Mouse (Mus musculus): Measurements from ENCODE around the gene Ogdh.
"Not testable (repeated sequence)": the region's sequence is repeated elsewhere in the genome, so short reads cannot be mapped to it uniquely, and the experiment has no call there.

Ogdh gene

DNA sequence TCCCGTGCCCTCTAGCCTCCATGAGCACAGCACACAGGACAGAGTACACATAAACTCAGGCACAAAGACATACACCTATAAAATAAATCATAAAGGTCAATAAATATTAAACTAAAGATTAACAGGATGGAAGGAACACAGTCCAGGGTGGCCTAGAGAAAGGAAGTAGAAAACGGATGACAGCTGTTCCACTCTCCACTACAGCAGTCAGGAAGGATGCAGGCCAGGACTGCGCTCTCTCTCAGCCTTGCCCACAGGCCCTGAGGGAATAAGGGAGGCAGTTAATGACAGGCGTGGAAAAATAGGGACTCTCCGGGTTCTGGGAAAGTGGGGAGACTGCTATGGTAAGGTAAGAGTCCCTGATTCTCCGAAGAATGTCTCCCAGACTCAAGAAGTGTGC lies 75.0 kb downstream of the Ogdh start:
- no peak for DNase-seq (ENCODE audit: low read depth, low spot score)

DNA sequence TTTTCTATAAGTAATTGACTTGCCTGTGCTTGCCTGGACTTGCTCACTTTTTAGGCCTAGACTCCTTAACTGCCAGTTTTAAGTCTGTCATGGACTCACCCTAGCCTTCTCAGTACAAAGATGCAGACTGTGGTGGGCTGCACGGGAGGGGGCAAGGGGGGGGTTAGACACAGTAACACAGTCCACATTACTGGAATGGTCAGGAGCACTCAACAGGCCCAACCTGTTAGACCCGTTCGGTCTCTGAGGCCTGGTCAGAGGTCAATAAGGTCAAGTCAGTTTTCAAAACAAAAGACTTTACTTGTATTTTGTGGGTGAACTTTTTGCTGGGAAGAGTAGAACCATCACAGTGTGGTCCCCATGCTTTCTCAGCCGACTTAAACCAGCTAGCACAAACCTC lies 75.7 kb downstream of the Ogdh start:
- no peak for DNase-seq (ENCODE audit: low read depth, low spot score)

DNA sequence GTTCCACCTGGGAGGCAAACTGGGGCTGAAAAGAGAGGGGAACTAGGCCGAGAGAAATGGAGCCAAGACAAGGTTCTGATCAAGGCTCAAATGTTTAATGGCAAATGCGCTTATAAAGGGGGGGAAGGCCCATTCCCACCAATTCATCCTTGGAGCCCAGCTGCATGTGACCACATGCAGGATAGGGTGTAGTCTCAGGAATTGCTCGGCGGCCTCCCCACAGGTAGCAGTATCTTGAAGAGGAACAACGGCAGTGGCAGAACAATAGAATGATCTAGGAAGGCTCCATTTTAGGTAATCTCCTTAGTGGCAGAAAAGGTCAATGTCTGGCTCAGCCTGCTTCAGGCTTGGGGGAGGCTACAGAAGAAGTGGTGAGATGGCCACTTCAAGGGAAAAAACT lies 76.6 kb downstream of the Ogdh start:
- DNase-seq (ENCODE audit: low read depth, low spot score), result not testable (repeated sequence)

DNA sequence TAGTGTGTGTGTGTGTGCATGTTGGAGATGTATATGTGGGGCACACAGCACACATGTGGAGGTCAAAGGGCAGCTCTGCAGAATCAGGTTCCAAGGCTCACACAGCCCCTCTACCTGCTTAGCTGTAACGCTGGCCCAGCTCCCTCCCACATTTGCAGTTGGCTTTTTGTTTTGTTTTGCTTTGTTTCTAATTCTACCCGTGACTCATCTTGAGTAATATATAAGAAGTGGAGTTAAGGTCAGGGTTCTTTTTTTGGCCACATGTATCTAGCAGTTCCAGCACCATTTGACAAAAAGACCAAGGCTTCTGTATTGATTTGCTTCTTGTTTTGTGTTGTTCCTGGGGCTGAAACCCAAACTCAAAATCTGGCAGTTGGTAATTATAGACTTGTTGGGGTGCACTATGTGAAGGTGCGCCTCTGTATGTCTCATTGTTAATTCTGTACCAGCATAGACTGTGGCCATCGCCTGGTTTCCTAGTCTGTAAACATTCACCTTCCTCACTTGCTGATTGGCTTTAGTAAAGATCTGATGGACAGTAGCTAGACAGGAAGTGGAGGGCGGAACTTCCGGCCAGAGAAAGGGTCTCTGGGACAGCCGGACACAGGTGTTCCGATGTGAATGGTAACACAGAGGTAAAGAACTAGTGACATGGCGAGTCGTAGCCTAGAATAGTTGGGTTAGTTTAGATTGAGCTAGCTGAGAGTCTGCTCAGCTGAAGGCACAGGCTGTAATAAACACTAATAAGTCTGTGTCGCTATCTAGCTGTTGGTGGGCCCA lies 80.1 kb downstream of the Ogdh start:
- no peak for DNase-seq (ENCODE audit: low read depth, low spot score)

DNA sequence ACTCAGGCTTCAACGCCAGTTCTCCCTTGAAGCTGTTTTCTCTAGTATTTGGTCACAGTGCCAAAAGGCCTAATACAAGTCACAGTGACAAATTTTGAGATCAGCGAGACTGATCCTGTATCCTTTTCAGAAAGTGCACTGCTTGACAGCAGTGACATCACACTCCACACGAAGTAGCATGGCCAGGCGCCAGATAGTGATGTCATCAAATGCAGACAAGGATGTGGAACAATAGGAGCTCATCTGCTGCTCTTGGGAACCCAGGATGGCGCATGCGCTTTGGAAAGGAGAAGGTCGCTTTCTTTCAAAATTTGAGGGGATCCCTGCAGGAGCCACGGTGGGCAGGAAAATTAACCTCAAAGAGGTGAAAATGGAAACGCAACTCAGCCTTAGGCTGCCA lies 81.4 kb downstream of the Ogdh start:
- no peak for DNase-seq (ENCODE audit: low read depth, low spot score)

DNA sequence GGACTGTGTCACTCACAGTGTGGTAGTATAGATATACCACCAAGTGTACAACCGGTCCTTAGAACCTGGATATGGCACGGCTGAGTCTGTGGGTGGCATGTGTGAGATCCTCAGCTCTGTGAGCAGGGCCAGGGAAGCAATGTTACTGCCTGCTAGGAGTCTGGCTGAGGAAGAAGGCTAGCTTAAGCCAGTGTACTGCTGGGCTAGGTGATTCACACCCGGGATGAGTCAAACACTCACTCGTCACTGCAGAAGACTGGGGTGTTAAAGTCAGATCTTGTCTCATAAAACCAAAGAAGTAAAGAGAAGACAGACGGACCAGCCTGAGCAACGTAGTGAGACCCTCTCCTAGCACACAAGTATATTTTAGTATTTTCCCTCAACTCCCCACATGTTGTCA lies 89.5 kb downstream of the Ogdh start:
- no peak for DNase-seq (ENCODE audit: low read depth, low spot score)

DNA sequence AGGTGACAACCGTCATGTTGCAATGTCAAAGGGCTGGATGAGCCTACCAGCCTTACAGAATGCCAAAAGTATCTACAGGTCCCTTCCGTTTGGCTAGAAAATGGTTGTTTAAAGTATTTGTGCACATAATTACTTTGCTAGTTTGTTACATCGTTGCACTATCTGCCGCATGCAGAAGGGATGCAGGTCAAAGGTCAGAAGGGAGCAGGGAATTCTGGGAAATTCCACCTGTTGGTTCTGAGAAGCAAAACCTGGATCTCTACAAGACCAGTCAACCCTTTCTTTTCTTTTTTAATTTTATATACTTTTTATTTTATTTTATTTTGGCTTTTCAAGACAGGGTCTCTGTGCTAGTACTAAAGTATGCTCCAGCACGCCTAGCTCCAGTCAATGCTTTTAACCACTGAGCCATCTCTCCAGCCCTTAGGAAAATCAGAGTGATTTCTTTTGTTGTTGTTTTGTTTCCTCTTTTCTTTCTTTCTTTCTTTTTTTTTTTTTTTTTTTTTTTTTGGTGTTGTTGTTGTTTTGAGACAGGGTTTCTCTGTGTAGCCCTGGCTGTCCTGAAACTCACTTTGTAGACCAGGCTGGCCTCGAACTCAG lies 96.8 kb downstream of the Ogdh start:
- no peak for DNase-seq (ENCODE audit: low read depth, low spot score)

DNA sequence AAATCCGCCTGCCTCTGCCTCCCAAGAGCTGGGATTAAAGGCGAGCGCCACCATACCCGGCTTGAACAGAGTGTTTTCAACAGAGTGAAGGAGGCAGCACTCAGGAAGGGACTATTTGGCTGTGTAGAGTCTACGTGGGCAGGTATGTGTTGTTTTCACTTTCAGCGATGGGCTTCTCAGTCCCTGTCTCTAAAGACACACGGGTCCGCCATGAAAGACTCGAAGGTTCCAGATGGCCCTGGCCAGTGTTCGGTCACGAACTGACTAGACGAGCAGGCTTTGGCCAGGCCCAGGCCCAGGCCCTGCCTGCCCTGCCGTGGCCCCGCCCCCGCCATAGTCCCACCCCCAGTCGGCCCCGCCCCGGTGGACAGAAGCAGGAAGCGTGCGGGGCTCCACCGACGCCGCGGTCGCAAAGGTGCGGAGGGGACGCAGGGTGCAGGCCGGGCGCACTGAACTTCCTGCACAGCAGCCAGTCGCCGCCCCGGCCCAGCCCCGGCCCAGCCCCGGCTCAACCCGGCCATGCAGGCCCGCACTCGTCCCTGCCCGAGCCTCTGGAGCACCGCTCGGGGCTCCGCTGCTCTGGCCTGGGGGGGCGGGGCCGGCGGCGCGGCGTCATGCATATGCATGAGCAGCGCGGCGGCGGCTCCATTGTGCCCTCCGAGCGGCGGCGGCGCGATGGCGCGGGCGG lies 97.4 kb downstream of the Ogdh start, which contains the start of gene Zmiz2:
Gene Zmiz2, plus strand, starts transcription at position 349 of the 688 bp plus-strand sequence.
- DNase-seq (ENCODE audit: low read depth, low spot score), result peak; percentile 83

GRCm38 (mm10) chr11:6389483-6389921 lies 98.1 kb downstream of the Ogdh start:
- DNase-seq (ENCODE audit: low read depth, low spot score), result no peak

DNA sequence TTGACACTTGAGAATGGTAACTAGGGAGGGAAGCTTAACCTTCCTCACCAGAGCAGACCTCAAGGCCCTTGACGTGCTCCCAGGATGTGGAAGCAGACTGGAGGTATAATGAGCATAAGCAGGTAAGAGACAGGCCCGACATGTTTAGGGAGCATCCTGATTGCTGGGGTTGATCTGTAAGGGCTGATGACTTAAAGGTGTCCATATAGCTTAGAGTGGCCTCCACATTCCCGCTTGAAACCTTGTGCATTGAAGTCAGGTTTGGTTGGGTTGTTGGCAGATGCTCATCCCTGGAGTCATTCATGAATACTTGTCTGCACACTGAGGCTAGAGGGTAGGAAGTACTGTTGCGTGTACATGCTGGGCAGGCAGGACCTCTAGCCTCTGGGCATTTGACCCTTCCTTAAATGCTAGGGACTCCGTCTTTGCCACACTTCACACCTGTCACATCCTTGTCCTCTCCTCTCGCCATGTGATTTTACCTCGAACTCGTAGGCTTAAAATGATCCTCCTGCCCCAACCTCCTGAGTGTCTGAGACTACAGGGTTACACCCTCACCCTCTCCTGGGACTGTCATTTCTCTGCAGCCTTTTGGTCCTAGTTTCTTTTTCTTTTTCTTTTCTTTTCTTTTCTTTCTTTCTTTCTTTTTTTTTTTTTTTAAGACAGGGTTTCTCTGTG lies 99.1 kb downstream of the Ogdh start:
- no peak for DNase-seq (ENCODE audit: low read depth, low spot score)

DNA sequence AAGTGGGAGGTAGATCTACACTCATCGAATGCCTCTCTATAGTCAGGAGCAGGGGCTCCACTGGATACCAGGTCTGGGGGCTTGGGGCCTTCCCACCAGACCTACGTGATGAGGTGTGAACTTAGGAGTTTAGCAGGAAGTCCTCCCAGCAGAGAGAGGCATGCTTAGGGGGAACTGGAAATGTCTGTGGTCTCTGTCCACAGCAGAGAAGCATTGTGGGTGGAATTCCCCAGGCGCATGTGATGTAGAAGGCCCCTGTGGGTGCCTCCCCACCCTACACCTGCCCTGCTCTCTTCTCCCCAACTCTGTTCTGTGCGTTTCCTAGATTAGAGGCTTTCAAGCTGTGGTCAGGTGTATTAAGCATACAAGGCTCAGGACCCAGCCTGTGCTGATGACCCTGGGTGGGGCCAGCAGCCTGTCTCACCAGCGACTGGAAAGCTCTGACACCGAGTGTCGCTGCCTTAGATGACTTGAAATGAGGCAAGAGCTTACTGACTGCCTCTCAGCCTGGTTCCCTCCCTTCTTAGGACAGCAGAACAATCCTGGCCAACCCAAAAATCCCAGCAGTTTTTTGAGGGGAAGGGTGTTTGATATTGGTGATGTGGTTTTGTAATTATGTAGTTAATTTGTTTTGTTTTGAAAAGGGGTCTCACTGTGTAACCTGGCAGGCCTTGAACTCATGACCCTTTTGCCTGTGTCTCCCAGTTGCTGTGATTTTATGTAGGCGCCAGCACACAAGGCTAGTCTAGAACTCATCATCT lies 100.3 kb downstream of the Ogdh start:
- DNase-seq (ENCODE audit: low read depth, low spot score), result no peak

- DNase-seq (ENCODE audit: low read depth, low spot score), result no peak
Observed at GRCm38 (mm10) chr11:6392857-6393256, 101.4 kb downstream of the Ogdh start.

DNA sequence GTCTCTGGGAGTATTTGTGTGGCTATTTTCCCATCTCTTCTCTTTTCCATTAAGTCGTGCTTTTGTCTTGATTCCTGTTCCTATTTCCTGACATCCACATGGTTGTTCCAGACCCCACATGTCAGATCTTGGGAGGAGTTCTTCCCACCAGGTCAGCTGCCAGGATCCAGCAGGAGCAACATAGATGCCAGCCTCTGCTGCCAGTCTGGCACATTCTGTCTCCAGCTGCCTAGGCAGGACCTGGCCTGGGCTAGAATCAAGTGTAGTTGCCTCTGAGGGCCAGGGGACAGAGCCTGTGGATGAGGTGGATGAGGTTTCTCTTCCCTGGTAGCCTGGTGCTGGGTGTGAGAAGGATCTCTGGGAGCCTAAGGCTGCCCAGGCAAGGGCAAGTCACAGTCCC lies 102.4 kb downstream of the Ogdh start:
- DNase-seq (ENCODE audit: low read depth, low spot score), result no peak

DNA sequence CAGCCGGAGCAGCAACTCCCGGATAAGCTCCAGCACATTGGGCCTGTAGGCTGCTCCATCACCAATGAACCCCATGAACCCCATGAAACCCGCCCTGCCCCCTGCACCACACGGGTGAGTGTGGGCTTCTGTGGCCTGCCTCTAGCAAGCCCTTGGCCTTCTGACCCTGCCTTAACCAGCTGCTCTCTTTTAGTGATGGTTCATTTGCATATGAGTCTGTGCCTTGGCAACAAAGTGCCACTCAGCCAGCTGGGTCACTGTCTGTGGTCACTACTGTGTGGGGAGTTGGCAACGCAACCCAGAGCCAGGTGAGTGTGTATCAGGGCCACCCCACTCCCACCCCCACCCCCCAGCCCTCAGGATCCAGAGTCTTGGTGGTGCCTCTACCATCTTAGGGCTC lies 104.1 kb downstream of the Ogdh start:
- DNase-seq (ENCODE audit: low read depth, low spot score), result no peak

DNA sequence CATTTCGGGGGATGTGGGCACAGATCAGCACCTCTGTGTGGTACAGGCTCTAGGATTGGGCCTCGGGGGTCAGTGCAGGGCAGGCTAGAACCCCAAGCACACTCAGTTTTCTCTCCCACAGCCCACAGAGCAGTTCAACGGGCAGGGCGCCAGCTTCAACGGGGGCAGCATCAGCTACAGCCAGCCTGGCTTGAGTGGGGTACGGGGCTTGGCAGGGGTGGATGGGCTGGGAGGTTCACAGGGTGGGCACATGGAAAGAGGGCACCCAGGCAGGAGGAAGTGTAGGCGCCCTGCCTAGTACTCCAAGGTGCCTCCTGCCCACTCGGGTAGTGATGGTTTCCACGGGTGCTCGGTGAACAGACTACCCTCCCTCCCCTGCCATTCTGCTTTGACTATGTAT lies 106.7 kb downstream of the Ogdh start:
- DNase-seq (ENCODE audit: low read depth, low spot score), result no peak

DNA sequence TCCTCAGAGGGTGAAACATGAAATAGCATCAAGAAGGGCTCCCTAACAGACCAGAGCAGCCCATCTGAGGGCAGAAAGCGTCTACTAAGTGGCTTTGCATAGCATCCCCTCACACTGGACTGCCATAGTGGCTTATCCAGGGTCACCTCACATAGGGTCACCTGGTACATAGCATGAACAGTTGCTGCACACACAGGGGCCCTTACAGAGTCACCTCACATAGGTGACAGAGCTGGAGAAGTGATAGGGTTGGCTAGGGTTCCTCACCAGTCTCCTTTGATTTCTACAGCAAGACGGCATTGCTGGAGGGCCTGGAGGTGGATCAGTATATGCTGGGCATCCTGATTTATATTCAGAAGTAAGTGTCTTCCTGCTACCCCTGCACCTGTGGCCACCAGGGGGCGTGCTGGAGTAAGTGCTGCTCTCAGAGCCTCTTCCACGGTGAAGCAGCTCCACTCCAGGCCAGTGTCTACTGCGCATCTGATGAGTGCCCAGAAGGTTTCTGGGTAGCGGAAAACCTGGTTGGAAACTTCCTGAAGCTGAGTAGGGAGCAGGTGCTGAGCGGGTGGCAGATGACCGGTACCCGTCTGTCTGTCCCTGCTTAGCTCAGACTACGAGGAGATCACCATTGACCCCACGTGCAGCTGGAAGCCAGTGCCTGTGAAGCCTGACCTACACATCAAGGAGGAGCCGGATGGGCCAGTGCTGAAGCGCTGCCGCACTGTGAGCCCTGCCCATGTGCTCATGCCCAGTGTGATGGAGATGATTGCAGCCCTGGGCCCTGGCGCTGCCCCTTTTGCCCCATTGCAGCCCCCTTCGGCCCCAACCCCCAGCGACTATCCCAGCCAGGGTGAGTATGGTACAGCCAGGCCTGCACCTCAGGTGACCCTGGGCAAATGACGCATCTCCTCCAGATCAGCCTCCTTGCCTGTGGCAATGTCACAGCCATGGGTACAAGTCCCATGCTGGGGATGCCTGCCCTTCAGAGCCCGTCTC lies 111.4 kb downstream of the Ogdh start:
- no peak for DNase-seq (ENCODE audit: low read depth, low spot score)

DNA sequence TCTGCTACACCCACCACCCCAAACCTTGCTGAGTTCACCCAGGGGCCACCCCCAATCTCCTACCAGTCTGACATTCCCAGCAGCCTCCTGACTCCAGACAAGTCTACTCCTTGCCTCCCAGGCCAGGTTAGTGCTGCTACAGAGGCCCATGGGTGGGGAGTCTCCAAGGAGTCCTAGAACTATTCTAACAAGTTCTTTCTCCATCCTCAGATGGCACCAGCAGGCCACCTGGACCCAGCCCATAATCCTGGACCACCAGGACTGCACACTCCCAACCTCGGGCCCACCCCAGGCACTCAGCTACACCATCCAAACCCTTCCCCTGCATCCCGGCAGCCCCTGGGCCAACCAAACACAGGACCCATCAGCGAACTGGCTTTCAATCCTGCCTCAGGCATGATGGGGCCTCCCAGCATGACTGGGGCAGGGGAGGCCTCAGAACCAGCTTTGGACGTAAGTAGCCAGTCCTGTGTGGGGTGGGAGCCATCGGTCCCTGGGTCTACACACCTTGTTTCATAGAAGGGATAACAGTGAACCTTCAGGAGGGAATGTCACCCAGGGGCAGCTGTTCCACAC lies 112.5 kb downstream of the Ogdh start:
- no peak for DNase-seq (ENCODE audit: low read depth, low spot score)

DNA sequence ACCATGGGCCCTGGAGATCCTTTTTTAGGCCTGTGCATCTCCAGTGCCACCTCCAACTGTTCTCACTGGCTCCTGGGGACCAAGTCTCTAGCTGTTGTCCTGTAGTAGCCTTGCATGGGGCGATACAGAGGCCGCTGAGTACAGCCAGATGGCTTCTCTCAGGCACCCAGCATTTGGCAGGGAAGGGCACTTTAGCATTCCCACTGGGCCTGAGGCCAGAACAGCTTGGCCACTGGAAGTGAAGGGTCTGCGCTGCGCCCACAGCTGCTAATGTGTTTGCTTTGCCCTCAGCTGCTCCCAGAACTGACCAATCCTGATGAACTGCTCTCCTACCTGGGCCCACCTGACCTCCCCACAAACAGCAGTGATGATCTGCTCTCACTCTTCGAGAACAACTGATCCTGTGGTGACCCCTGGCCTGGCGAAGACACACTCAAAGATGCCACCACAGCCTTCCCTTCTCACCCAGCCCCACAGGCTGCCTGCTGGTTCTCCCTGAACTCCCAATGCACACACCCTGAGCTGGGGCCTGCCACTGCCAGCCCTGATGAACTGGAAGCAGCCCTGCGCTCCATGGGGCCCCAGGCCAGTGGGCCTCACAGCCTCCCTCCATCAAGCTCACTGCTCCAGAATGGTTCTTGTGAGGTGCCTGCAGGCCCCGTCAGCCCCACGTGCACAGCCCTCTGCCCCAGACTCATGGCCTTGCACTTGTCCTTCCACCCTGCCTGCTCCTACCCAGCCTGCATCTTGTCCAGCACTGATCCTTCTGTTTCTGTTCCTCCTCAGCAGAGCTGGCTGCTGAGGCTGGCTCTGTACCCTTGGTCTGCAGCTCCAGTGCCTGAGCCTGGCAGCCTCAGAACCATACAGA lies 113.5 kb downstream of the Ogdh start:
- no peak for DNase-seq (ENCODE audit: low read depth, low spot score)

- DNase-seq (ENCODE audit: low read depth, low spot score), result no peak
Observed at GRCm38 (mm10) chr11:6405591-6406081, 114.2 kb downstream of the Ogdh start.
